Mouse (Mus musculus) embryonic facial prominence, embryonic 11.5 days (tissue): ENCODE data around the gene Klhl9. TPM values are rescaled to one million over a fixed set of nuclear protein-coding genes. Genes with fewer than 3 reads are reported as not detected.
"Not testable (repeated sequence)": the region's sequence is repeated elsewhere in the genome, so short reads cannot be mapped to it uniquely, and the experiment has no call there.

Experiments
- ATAC-seq: fragments of 200-750 bp; cut with Nextera tagmentation; replicated peaks from 2 replicates; pipeline ENCODE4 v1.8.0; 2017; ENCODE audit warnings: low read depth; ENCODE audit not compliant: insufficient number of reproducible peaks, low FRiP score, low TSS enrichment
- DNase-seq: peaks from one replicate; pipeline ENCODE4 v3.0.0-alpha.2; 2015; ENCODE audit warnings: low spot score
- H3K27ac ChIP-seq: fragments of 300-500 bp; sonication (generic); replicated peaks from 2 replicates; pipeline ENCODE4 v1.5.1; 2014; ENCODE audit warnings: mild to moderate bottlenecking, low read depth, low read length, control low read depth
- H3K27me3 ChIP-seq: fragments of 300-500 bp; sonication (generic); 2 replicates; pipeline ENCODE4 v1.6.1; 2014; ENCODE audit warnings: mild to moderate bottlenecking, low read length, moderate library complexity, mixed read lengths; ENCODE audit not compliant: control insufficient read depth, insufficient read depth
- H3K36me3 ChIP-seq: fragments of 300-500 bp; sonication (generic); replicated peaks from 2 replicates; pipeline ENCODE4 v1.6.1; 2014; ENCODE audit warnings: low read depth, mild to moderate bottlenecking, low read length, moderate library complexity, mixed read lengths; ENCODE audit not compliant: control insufficient read depth, insufficient read depth
- H3K4me1 ChIP-seq: fragments of 300-500 bp; sonication (generic); 2 replicates; pipeline ENCODE4 v1.6.1; 2014; ENCODE audit warnings: low read length, mixed read lengths; ENCODE audit not compliant: control insufficient read depth, insufficient read depth
- H3K4me2 ChIP-seq: fragments of 300-500 bp; sonication (generic); 2 replicates; pipeline ENCODE4 v1.6.1; 2014; ENCODE audit warnings: low read depth, mild to moderate bottlenecking, control low read depth, low read length, moderate library complexity
- H3K4me3 ChIP-seq: fragments of 300-500 bp; sonication (generic); 2 replicates; pipeline ENCODE4 v1.5.1; 2014; ENCODE audit warnings: low read depth, low read length, control low read depth
- H3K9ac ChIP-seq: fragments of 300-500 bp; sonication (generic); replicated peaks from 2 replicates; pipeline ENCODE4 v1.6.1; 2014; ENCODE audit warnings: mild to moderate bottlenecking, control low read depth, low read length
- H3K9me3 ChIP-seq: fragments of 300-500 bp; sonication (generic); replicated peaks from 2 replicates; pipeline ENCODE4 v1.6.1; 2016; ENCODE audit warnings: mild to moderate bottlenecking, low read length, inconsistent platforms, mixed read lengths; ENCODE audit not compliant: control insufficient read depth
- WGBS: fragments of 180-500 bp; shearing (Covaris S2); extraction: QIAGEN DNeasy Blood & Tissue Kit; methylation state at CpG from one replicate; pipeline ENCODE4 v1.1.7; 2014; 5-methylcytosine and 5-hydroxymethylcytosine counted together
- polyA plus RNA-seq: library from polyadenylated mRNA; unstranded; fragments of >200 nt; fragmentation: Nextera tagmentation; extraction: Ambion mirVana; gene quantifications from 2 replicates; pipeline ENCODE4 v1.2.1, GENCODE M21; 2014

Gene Klhl9
- polyA plus RNA-seq, 1 experiment from 2014 or later = 180 TPM

DNA sequence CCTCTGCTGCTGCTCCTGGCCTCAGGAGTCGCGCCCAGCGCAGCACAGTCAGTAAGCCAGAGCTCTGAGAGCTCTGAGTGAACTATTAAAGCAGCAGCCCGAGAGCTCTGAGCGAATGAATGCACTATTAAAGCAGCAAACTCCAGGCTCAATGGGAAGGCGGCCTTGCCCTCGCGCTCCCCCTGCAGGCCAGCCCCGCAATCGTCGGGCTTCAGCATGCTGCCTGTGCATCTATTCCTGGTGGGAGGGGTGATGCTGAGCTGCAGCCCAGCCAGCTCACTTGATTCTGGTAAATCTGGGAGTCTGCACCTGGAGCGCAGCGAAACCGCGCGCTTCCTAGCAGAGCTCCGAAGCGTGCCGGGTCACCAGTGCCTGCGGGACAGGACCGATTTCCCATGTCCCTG is 35.4 kb upstream of the Klhl9 start:
- under 1% methylated on average over 17 of the region's 21 CpGs for WGBS
- not testable (repeated sequence) for H3K9me3 ChIP-seq, H3K27me3 ChIP-seq, H3K4me1 ChIP-seq, H3K36me3 ChIP-seq
- peak overlapping the region; percentile 64 for H3K4me2 ChIP-seq
- peak overlapping the region; percentile 33 for H3K4me3 ChIP-seq
- H3K27ac ChIP-seq = peak overlapping the region; percentile 70
- peak overlapping the region; percentile 60 for H3K9ac ChIP-seq
- ATAC-seq (peak; percentile 100), DNase-seq (peak; percentile 87)

DNA sequence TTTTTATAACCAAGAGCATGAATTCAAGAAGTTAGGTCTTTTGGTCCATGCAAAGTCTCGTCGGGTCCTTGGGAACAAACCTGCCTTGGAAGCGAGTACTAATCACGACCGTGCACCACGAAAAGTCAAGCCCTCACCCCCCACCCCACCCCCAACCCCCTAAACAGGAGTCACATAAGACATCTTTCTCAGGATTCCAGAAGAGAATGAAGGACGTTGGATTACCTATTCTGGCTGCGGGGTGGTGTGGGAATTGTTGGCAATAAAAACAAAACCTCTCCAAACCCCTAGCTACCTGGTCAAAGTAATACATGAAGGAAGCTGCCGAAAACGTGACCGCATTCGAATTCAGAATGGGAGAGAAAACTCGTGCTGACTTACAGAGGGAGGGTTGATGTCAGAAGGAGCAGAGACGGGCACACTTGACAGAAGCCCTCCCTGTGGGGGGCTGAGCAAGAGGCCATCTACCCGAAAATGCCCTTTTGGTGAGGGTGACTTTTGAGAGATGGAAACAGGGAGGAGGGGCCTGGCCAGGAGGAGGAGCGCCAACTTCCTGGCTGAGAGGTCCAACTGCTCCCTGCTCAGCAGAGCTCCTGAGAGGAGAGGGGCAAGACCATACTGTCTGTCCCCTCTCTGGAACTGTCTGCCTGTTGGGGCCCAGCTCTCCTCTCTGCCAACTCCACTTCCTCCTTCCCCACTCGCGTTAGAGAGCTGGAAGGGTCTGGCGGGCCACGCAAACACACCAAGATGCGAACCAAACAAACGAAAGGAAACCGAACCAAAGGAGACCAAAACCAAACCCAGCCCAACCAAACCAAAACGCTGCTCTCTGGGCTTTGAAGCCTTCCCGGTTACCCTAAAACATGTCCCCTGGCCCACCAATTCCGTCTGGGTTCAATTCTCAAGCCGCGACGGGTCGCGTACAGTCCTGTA is 34.6 kb upstream of the Klhl9 start:
- not testable (repeated sequence) for ATAC-seq

DNA sequence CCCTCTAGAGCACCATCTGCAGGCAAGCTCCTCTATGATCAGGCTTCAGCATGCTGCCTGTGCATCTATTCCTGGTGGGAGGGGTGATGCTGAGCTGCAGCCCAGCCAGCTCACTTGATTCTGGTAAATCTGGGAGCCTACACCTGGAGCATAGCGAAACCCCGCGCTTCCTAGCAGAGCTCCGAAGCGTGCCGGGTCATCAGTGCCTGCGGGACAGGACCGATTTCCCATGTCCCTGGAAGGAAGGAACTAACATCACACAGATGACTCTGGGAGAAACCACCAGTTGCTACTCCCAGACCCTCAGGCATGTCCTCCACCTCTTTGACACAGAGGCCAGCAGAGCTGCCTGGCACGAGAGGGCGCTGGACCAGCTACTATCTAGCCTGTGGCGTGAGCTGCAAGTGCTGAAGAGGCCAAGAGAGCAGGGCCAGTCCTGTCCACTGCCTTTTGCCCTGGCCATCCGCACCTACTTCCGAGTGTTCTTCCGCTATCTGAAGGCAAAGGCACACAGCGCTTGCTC is 32.6 kb upstream of the Klhl9 start, which contains the start of gene Gm13271:
Gene Gm13271 (plus strand): TSS at position 51 of the 523 bp plus-strand sequence.
- not testable (repeated sequence) for H3K9ac ChIP-seq, H3K9me3 ChIP-seq, H3K36me3 ChIP-seq, H3K27me3 ChIP-seq, H3K4me1 ChIP-seq, H3K4me3 ChIP-seq, ATAC-seq, DNase-seq, H3K27ac ChIP-seq, H3K4me2 ChIP-seq
- 67% methylated on average over 15 of the region's 15 CpGs for WGBS

More for the DNA sequence above, 34.6 kb upstream of the Klhl9 start:
- H3K4me1 ChIP-seq, H3K27me3 ChIP-seq, H3K9me3 ChIP-seq, H3K36me3 ChIP-seq: not testable (repeated sequence)
- Histone ChIP-seq H3K4me3 (peak overlapping the region; percentile 33), H3K9ac (peak overlapping the region; percentile 60), H3K27ac (peak overlapping the region; percentile 70), H3K4me2 (peak overlapping the region; percentile 64)
- 14% methylated on average over 28 of the region's 31 CpGs for WGBS
- DNase-seq = peak; percentile 16

DNA sequence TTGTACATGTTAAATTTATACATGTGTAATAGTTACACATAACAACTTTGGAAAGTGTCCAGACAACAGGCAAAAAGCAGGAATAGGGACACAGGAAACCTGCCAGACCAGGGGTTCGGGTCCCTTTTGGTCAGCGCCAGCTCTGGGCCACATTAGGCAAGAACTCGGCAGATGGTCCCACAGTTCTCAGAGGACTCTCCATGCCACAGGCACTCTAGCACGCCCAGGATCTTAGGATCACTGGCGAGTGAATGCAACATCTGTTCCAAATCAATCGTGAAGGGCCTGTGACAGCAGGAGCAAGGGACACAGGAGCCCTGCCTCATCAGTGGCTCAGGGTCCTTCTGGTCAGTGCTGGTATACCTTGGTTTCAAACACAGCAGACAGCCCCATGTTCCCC is 27.7 kb upstream of the Klhl9 start:
- WGBS = 45% methylated on average over 6 of the region's 6 CpGs
- H3K4me3 ChIP-seq = no peak overlapping the region
- no peaks in the 10 kb centered on the region for H3K9me3 ChIP-seq
- H3K9ac ChIP-seq = no peak overlapping the region
- DNase-seq (no peak), ATAC-seq (no peak)
- no peaks in the 10 kb centered on the region for H3K4me1 ChIP-seq
- no peak overlapping the region for H3K4me2 ChIP-seq
- H3K36me3 ChIP-seq = no peaks in the 10 kb centered on the region
- no peaks in the 10 kb centered on the region for H3K27me3 ChIP-seq
- H3K27ac ChIP-seq = no peak overlapping the region

DNA sequence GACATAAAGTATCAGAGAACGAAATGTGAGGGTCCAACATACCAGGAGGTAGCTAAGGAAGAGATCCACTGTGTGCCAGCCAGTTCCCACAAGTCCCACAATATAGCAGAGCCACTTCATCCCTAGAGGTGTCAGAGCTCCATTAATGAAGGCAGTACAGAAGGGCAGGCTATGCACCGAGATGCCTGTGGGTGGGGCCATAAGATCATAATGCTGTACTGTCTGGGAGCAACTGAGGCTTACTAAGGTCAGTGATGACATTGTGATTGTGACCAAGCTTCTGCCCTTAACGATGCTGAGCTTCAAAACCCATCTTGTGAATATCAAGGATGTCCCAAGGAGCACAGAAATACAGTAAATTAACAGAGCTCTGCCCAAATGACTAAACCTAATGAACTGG is 21.9 kb upstream of the Klhl9 start:
- Histone ChIP-seq H3K27ac (no peak overlapping the region), H3K36me3 (no peaks in the 10 kb centered on the region), H3K4me1 (no peaks in the 10 kb centered on the region), H3K27me3 (no peaks in the 10 kb centered on the region), H3K9ac (no peak overlapping the region), H3K9me3 (no peaks in the 10 kb centered on the region), H3K4me2 (no peak overlapping the region), H3K4me3 (no peak overlapping the region)
- 76% methylated on average over 3 of the region's 3 CpGs for WGBS
- no peak for ATAC-seq
- no peak for DNase-seq

DNA sequence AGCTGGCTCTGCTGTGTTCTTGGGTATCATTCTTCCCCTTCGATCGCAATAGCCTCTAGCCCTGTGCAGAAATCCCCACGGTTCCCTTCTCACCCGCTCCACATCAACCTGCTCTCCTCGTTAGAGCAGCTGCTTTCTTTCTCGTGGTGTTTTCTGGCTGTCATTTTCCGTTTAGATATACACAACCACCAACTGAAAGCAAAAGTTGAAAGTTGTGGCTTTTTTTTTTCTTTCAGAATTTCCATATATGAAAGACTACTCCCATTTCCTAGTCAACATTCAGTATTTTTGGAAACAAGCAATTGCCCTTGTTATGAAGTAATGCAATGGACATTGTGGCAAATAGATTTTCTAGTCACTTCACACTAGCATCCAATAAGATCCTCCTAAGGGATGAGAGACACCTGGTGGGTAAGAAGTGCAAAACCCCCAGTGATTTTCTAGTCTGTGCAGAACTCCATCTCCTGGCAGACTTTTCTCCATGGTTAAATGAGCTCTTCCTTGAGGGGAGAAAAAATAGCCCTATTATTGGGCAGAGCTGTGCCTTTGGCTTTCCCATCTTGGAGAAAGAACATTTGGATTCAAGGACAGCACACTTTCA is 20.6 kb upstream of the Klhl9 start:
- ATAC-seq (no peak), DNase-seq (no peak)
- Histone ChIP-seq H3K9ac (no peak overlapping the region), H3K4me3 (no peak overlapping the region), H3K4me2 (no peak overlapping the region), H3K27me3 (no peaks in the 10 kb centered on the region), H3K36me3 (no peaks in the 10 kb centered on the region), H3K9me3 (no peaks in the 10 kb centered on the region), H3K4me1 (no peaks in the 10 kb centered on the region), H3K27ac (no peak overlapping the region)
- WGBS = 78% methylated on average over 7 of the region's 7 CpGs

DNA sequence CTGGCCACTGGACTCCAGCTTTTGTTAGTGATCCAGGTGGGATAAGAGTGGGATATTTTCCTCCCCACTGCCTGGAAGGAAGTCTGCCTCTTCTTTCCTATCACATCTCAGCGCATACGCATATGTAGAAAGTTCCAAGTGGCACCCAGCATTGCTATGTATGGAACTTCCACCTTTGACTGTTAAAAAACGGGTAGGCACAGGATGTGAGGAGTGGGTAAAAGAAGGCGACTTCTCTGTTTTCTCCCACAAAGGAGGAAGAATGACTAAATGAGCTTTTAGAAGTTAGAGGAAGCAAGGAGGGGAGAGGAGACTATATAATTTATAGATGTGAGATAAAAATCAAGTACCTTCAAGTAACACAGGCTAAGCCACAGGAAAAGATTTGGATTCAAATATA is 19.2 kb upstream of the Klhl9 start:
- DNase-seq (no peak), ATAC-seq (no peak)
- Histone ChIP-seq H3K27ac (no peak overlapping the region), H3K4me3 (no peak overlapping the region), H3K9me3 (no peaks in the 10 kb centered on the region), H3K4me1 (no peaks in the 10 kb centered on the region), H3K9ac (no peak overlapping the region), H3K4me2 (no peak overlapping the region), H3K36me3 (no peaks in the 10 kb centered on the region), H3K27me3 (no peaks in the 10 kb centered on the region)
- WGBS = 93% methylated on average over 4 of the region's 4 CpGs

DNA sequence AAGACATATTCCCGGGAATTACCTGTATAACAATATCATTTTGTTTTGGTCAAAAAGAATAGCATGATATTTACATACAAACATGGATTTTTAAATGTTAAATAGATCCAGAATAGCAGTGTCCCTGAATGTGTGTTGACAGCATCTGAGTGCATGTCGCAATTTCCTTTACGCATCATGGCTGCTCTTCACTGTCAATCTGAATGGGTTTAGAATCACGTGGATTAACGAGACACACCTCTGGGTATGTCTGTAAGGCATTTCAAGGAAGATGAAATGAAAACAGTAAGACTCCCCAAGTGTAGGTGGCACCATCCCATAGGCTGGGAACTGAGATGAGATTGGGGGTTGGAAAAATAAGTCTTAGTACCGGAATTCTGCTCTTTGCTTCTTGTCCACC is 16.8 kb upstream of the Klhl9 start:
- Histone ChIP-seq H3K9me3 (no peaks in the 10 kb centered on the region), H3K27me3 (no peaks in the 10 kb centered on the region), H3K27ac (no peak overlapping the region), H3K4me1 (no peaks in the 10 kb centered on the region), H3K4me2 (no peak overlapping the region), H3K4me3 (no peak overlapping the region), H3K9ac (no peak overlapping the region), H3K36me3 (no peaks in the 10 kb centered on the region)
- WGBS = 88% methylated on average over 6 of the region's 6 CpGs
- no peak for ATAC-seq
- DNase-seq = no peak
